Mouse (Mus musculus) brown adipose tissue, adult 24 weeks (tissue): Measurements from ENCODE around the gene Atg10. TPM values are rescaled to one million over a fixed set of nuclear protein-coding genes. Genes with fewer than 3 reads are reported as not detected.

Source experiments
- H3K27ac ChIP-seq: fragments of 200-500 bp; replicated peaks from 2 replicates; pipeline ENCODE4 v1.5.1; 2012; ENCODE audit warnings: low read depth, mild to moderate bottlenecking, low read length
- H3K4me1 ChIP-seq: fragments of 200-500 bp; 2 replicates; pipeline ENCODE4 v1.6.1; 2012; ENCODE audit warnings: low read length, mixed read lengths; ENCODE audit not compliant: control insufficient read depth, insufficient read depth, insufficient read length
- H3K4me3 ChIP-seq: fragments of 200-500 bp; 2 replicates; pipeline ENCODE4 v1.5.1; 2012; ENCODE audit warnings: low read depth, mild to moderate bottlenecking, low read length, moderate library complexity; ENCODE audit not compliant: insufficient read depth
- polyA plus RNA-seq: library from polyadenylated mRNA; stranded (reverse); fragments of >200 nt; gene quantifications from 2 replicates; pipeline ENCODE4 v1.2.4, GENCODE M21; 2012; ENCODE audit not compliant: missing spikeins, insufficient read depth, insufficient read length

The Atg10 gene
- polyA plus RNA-seq, 1 experiment: 41.9 TPM

DNA sequence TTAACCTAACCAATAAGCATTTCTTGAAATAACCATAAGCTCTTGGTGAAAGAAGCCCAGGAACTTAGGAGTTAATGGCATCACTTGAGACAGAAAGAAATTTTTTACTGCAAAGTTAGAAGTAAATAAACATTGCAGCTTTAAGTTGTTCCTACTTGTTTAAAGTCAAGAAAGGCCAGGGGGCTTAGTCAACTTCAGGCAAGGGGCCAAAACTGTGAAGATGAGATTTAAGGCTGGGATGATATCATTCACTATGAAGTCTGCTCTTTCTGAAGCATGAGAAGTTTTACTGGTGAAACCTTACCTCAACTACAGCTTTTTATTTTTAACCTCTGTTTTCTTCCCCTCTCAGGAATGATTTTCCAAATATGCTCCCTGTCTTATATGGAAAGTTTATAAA, 183.3 kb downstream of the Atg10 start:
- Histone ChIP-seq H3K4me3 (no peak overlapping the region), H3K27ac (no peak overlapping the region), H3K4me1 (no peaks in the 10 kb centered on the region)

GRCm38 (mm10) chr13:91039201-91039807, 184.5 kb downstream of the Atg10 start:
- H3K27ac ChIP-seq: no peak overlapping the region
- no peak overlapping the region for H3K4me3 ChIP-seq

DNA sequence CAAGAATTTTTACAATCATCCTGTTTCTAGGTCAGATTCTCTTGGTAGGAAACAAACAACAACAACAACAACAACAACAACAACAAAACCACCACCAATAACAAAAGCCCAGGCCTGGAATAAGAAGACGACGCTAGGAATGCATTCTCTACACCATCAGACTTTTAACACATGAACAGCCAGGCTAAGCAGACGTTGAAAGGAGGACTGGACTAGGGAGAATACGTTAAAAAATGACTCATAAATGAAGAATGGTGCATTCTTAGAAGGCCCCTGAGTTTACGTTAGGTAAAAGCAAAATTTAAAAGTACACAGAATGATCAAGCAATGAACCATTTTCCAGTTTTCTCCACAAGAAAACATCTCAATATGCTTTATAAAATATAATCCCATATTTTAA, 185.1 kb downstream of the Atg10 start:
- no peaks in the 10 kb centered on the region for H3K4me1 ChIP-seq
- H3K27ac ChIP-seq: no peak overlapping the region
- H3K4me3 ChIP-seq: no peak overlapping the region

More at GRCm38 (mm10) chr13:91039201-91039807, 184.5 kb downstream of the Atg10 start:
- no peaks in the 10 kb centered on the region for H3K4me1 ChIP-seq

- Histone ChIP-seq H3K4me3 (no peak overlapping the region), H3K27ac (no peak overlapping the region), H3K4me1 (no peaks in the 10 kb centered on the region)
Observed at GRCm38 (mm10) chr13:91038034-91038433, 185.7 kb downstream of the Atg10 start.

DNA sequence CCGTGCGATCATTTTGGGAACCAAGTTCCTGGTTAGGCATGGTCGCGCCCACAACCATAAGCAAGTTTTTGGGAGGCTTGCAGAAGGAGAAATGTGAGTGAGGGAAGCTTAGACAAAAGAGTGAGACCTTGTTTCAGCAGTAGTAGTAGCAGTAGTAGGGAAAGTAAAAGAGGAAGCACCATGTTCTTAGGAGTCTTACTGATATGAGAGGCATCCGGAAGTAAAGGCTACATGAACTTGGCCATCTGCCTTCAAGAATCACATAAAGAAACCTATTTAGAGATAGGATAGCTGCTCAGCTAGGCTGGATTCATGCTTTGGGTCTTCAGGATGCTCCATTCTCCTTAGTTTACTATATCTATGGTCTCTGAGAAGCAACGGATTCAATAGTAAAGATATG, 186.4 kb downstream of the Atg10 start:
- H3K27ac ChIP-seq: no peak overlapping the region
- H3K4me3 ChIP-seq: no peak overlapping the region
- no peaks in the 10 kb centered on the region for H3K4me1 ChIP-seq

DNA sequence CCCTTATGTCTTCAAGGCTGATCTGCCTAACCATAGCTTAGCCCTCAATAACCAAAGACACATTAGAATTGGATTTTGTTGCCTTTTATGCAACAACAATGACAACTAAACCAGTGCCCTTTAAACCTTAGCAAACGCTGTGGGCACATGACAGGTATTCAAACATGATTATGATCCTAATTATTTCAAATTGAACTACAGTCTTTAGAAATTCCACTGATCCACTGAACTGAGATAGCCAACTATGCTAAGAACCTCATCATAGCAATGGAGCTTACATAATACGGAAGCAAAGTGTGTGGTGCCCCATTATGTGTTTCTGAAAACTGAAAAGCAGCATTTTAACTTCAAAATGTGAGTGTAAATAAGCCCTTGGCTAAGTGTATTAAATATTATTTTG, 191.9 kb downstream of the Atg10 start:
- Histone ChIP-seq H3K4me1 (no peaks in the 10 kb centered on the region), H3K27ac (no peak overlapping the region), H3K4me3 (no peak overlapping the region)

DNA sequence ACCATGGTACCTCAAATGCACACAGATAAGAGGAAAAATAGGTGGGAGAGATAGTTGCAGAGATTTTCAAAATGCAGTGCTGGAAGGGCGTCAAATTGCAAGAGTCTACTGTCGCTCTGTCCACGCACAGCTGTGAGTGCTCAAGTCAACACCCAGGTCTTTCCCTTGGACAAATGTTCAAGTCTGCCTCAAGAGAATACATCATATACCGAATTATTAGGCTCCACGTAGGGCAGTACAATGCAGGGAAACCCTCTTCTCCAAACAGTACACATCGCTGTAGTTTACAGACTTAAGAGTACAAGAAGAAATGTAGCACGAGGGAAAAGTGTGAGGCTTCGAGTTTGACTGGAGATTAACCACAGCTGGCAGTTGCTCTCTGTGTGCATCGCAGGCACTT, 200.3 kb downstream of the Atg10 start:
- Histone ChIP-seq H3K4me3 (no peak overlapping the region), H3K27ac (no peak overlapping the region), H3K4me1 (no peaks in the 10 kb centered on the region)

GRCm38 (mm10) chr13:91011851-91012250, 211.9 kb downstream of the Atg10 start:
- H3K27ac ChIP-seq: no peak overlapping the region
- H3K4me3 ChIP-seq: no peak overlapping the region
- H3K4me1 ChIP-seq: no peaks in the 10 kb centered on the region

GRCm38 (mm10) chr13:90995034-90995629, 228.6 kb downstream of the Atg10 start:
- Histone ChIP-seq H3K4me1 (no peaks in the 10 kb centered on the region), H3K4me3 (no peak overlapping the region), H3K27ac (no peak overlapping the region)

DNA sequence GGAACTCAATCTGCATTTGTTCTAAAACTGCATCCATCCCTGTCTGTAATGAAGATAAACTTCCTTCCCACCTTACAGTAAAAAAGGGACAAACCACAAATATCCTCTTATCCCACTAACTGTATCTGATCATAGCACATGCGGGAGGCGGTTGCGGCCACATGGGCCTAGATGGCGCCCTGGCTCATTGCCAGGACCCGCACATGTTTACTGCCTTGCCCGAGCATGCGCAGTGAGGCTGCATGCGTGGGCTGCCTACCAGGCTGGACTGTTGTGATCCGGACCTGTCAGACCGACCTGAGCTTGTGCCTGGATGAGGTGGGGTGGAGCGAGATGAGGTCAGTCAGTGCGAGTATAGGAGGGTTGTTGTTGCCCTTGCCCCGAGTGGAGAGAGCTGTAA, 230.2 kb downstream of the Atg10 start:
- Histone ChIP-seq H3K27ac (no peak overlapping the region), H3K4me3 (no peak overlapping the region), H3K4me1 (no peaks in the 10 kb centered on the region)

GRCm38 (mm10) chr13:90992948-90993347, 230.8 kb downstream of the Atg10 start:
- Histone ChIP-seq H3K4me1 (no peaks in the 10 kb centered on the region), H3K27ac (no peak overlapping the region), H3K4me3 (no peak overlapping the region)

DNA sequence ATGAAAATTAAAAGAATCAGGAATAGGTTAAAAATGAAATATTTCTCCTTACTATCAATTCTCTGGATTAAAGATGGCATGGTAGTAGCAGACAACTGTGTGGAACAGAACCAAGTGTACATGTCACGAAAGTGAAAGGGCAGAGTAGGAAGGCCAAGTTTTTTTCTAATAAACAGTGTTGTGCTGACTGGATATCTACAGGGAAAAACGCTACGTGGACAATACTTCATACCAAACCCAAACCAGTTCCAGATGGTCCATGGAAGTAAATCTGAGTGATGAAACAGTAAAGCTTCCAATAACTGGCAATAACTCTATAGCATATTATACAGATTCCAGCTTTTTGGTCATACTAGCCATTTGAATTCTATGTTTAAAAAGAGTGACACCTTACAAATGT, 235.5 kb downstream of the Atg10 start:
- Histone ChIP-seq H3K4me3 (no peak overlapping the region), H3K27ac (no peak overlapping the region)

GRCm38 (mm10) chr13:90985417-90985816, 238.4 kb downstream of the Atg10 start:
- no peak overlapping the region for H3K4me3 ChIP-seq
- no peaks in the 10 kb centered on the region for H3K4me1 ChIP-seq
- no peak overlapping the region for H3K27ac ChIP-seq

More for the DNA sequence above, 235.5 kb downstream of the Atg10 start:
- H3K4me1 ChIP-seq: no peaks in the 10 kb centered on the region

GRCm38 (mm10) chr13:90984073-90984472, 239.7 kb downstream of the Atg10 start:
- Histone ChIP-seq H3K4me3 (no peak overlapping the region), H3K27ac (no peak overlapping the region), H3K4me1 (no peaks in the 10 kb centered on the region)

DNA sequence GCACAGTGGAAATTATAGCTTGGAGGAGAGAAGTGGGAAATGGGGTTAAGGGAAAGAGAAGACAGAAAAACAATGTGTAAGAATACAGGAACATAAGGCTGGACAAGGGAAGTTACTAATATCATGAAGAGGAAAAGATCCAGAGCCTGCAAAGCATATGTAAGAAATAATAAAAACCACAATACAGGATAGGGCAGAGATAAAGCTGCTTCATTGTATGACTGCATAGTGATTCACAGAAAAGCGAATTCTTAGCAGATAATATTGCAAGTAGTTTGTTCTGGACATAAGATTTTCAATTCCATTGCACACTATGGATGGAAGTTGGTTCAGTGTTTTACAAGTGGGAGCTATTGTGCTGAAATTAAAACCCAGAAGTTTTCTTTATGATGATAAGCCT, 242.0 kb downstream of the Atg10 start:
- Histone ChIP-seq H3K27ac (no peak overlapping the region), H3K4me3 (no peak overlapping the region), H3K4me1 (no peaks in the 10 kb centered on the region)

- no peaks in the 10 kb centered on the region for H3K4me1 ChIP-seq
- H3K4me3 ChIP-seq: no peak overlapping the region
- no peak overlapping the region for H3K27ac ChIP-seq
Observed at GRCm38 (mm10) chr13:90980878-90981674, 242.7 kb downstream of the Atg10 start.
